Mouse (Mus musculus) T-helper 1 cell (primary cell): ENCODE data around the gene Slc51a.
"Not testable (repeated sequence)": the region's sequence is repeated elsewhere in the genome, so short reads cannot be mapped to it uniquely, and the experiment has no call there.

Source experiments
- in situ Hi-C: fragments of 300-600 bp; cut with MboI, MseI; formaldehyde crosslinking; loops from one replicate; pipeline ENCODE4 v1.15.1; 2025; ENCODE audit warnings: high pct_unique_total_duplicates

Slc51a gene

DNA sequence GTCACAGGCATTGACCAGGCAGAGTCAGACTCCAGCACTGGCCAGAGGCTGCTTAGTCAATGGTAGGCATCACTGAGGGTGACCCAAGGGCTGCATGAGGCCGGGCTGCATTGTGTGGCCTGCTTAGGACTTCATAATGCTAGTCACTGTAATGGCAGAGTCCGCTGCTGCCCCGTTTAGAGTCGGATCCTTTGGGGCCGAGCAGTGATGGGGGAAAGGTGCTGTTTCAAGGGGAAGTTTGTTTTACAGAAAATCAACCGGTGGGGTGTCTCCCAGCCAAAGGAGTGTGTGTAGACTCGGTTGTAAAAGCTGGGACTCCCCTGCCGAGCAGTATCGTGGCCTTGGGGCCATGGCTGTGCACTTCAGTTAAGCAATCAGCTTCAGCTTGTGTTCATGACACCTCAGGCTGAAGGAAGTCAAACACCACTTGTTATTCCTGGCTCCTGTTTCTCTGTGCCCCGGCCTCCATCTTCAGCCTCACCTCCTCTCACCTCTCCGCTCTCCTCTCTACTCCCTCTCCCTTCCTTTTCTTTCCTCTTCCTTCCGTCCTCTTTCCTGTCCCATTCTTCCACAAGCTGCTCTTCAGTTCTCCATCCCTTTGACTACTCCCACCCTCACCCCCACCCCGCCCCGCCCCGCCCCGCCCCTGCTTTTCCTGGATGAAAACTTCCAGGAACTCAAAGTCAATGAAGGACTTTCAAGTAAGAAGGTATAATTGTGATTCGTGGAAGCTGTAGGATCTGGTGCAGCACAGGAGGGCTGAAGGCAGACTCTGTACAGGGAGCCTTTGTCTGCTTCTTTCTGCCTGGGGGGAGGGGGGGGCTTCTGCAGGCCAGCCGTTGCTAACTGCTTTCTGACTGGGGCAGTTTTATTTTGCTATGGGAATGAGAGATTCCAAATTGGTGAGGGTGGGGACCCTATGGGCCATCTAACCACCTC is 23.0 kb upstream of the Slc51a start:
- in situ Hi-C loops, result loop anchor here (5.0 kb wide), 2 partner anchors 97 to 167 kb away; partner anchors contain the start of gene Tfrc

DNA sequence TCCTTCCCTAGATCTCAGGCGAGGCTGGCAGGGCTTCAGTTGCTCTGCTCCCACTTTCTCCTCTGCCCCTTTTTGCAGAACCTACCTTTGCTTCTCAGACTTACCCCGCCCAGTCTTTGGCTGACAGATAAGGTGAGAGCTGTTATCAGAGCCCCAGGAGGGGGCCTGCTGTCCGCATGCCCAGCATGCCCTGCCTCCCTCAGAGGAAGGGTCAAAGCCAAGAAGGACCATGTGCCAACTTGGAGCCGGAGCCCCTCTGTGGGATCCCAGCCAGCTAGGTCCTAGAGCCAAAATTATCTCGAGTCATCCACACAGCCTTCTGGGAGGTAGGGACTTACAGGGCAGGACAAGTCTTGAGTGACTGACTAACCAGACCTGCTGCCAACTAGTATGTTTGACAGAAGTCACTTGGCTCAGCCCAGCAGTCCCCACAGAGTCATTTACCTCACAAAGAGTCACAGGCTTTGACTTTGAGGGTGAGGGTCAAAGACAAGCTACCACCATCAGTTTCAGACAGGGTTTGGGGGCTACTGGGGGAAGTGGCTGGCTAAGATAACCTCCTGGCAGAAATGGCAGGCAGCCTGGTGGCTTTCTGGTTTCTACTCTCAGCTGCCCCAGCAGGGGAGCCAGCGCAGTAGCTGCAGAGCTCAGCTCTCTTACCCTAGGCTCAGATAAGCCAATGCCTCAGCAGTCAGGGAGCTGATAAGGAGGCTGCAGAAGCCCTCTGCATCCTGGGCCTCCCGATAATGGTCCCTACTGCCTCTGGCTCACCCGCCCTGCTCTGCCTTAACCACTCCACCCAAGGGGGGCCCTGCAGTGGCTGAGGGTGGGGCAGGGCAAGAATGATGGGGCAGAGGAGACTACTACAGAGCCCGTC is 21.6 kb upstream of the Slc51a start:
- in situ Hi-C loops, result no loop called here

DNA sequence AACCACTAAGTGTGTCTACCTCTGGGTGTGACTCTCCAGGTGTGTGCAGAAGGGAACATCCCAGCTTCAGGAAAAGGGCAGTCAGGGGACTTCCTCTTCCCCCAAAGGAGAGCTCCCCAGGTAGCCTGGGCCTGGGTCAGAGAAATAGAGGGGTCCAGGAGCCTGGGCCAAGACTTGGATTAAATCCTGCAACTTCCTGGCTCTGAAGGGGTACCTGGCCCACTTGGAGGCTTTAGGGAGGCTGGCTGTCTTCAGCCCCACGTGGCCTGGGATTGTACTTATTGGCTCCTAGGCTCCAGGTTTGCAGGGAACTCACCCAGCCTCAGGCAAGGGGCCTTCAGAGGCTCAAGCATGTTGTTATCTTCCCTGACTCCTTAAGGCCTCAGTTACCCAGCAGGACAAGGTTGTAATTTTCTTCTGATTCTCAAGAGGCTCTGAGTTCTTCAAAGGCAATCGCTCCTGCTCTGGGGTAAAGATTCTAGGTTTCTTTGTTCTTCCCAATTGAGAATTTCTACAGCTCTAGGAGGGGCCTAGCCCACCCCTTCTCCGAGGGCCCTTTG is 20.9 kb upstream of the Slc51a start:
- in situ Hi-C loops, result no loop called here

DNA sequence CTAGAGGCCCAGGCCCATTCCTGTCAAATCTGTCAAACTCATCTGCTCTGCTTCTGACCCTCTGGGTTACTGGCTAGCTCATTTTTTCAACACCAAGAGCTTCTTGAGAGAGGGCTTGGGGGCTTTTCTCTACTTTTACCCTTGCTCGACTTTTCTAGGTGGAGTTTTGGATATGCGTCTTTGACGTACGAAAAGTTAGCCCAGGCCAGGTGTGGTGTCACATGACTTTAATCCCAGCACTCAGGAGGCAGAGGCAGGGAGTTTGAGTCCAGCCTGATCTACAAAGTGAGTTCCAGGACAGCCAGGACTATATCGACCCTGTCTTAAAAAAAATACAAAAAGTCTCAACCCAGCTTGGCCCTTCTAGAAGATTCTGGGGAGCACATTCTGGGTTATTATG is 20.4 kb upstream of the Slc51a start:
- in situ Hi-C loops, result no loop called here

DNA sequence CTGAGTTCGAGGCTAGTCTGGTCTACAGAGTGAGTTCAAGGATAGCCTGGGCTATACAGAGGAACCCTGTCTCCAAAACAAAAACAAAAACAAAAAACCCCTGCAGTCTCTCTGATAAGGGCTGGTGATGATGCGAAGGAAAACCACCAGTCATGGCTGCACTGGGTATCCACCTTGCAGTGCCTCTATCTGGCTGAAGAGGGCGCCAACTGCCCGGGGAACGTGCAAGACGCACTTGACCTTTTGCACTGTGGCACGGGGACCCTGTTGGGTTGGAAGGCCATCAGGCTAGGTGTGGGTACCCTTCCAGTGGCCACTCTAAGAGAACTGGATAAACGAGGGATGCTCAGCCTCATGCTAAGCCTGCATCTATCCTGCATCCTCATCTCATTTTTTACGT is 19.7 kb upstream of the Slc51a start:
- in situ Hi-C loops, result no loop called here

DNA sequence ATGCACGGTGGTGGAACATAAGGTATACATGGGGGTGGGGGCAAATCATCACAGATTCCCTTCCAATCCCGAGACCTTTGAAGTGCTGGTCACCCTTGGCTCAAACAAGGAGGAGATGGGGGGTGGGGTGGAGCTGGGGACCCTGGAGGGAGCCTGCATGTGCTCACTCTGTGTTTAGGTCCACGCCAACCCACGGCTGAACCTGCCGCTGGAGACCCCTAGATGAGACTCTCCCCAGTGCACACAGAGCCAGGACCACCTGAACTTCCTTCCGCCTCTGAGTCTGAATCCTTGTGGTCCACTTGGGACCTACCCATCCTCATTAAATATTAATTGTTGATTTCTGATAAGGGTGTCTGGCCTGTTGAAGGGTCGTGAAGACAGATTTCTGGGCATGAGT is 19.2 kb upstream of the Slc51a start:
- in situ Hi-C loops, result no loop called here

DNA sequence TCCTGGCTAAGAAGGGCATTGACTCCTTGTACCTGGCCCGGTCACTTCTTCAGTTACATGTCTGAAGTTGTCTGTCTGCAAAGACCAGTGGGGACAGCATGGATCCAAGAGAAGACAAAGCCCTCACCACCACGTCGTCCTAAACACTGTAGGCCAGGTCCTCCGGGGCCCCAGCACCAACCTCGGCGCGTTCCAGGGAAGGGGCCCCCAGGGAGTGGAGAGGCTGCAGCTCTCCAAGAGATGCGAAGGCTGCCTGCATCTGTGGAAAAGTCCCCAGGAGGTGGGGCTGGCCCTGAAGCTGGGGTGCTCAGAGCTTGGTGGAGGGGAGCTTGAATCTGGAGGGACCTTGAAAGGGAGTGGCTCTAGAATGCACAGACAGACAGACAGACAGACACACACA is 18.6 kb upstream of the Slc51a start:
- in situ Hi-C loops, result no loop called here

DNA sequence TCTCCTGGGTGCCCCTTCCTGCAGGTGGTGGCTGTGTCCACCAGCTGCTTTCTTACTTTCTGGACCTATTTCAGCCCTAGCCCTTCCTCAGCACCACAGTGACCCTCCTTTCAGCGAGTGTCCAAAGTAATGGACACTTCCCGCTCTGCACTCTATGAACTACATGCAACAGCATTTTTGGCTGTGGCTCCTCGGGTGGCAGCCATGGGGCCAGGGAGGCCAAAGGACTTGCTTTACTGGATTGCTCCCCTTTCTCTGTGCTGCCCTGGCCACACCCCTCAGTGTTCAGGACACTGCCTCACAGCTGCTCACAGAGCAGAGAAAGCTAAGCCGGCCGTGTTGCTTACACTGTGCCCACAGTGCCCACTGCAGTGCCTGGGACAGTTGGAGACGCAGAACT is 16.0 kb upstream of the Slc51a start:
- in situ Hi-C loops, result no loop called here

DNA sequence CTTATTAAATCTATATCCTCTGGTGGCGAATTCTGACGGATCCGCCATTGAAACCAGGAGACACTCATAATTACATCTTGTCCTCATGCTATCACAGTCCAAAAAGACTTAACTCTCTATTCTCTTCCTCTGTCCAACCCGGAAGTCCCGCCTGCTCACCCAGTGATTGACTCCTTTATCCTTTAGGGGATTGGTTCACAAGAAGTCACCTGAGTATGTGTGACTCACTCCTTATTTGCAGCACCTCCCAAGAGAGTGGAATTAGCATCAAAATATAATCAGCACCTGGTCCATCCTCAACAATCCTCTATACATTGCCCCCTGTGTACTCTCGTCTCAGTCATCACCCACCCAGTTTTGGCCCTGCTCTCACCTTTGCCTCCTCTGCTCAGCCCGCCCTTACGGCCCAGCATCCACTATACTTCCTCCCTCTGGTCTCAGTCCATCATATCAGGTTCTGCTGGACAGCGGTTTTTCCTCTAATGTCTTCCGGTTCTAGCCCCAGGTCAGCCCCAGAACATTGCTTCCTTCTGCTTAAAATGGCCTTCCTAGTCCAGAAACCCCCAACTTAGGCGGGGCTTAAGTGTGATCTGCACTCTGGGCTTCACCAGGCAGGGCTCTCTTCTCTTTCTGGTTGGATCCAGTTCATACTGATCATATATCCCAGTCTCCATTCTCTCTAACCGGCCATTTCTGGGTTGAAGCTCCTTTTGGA is 15.1 kb upstream of the Slc51a start:
- in situ Hi-C loops, result no loop called here

DNA sequence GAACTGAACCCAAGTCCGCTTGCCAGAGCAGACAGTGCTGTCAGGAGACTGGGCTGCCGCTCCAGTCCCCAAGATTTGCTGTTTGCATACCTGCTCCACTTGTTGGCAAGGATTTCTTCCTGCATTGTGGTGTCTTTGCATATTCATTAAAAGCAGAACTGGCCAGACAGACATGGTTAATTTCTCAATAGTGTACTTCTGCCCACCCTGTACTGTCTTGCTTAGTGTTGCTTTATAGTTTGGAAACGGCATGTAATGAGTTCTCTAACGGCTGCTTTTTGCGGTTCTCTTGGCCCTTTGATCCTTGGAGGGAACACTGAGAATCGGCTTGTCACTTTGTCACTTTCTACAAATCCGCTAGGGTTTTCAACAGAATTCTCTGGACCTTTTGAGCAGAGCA is 13.8 kb upstream of the Slc51a start:
- in situ Hi-C loops, result no loop called here

DNA sequence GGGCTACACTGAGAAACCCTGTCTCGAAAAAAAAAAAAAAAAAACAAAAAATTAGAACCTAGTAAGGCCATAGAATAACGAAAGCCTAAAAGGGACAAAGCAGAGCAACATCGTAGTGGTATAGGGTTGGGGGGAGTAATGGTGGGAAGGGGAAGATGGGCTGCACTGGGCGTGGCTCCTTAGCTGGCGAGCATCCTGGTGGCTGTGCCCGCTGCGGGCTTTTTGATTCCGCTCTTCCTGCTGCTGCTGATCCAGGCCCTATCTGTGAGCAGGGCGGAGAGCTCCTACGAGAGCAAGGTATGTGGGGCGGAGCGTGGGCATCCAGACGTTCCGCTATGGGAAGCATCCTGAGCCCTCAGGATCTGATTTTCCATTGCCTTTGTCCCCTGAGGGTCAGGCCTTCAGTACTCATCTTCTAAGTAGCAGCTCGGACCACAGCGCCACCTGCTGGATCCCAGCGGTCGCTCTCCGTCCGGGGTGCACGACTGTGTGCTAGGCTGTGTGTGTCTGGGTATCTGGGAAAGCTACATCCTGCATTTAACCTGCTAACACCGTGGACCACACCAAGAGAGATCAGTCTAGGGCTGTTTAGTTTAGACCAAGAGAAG is 11.9 kb upstream of the Slc51a start:
- in situ Hi-C loops, result no loop called here

DNA sequence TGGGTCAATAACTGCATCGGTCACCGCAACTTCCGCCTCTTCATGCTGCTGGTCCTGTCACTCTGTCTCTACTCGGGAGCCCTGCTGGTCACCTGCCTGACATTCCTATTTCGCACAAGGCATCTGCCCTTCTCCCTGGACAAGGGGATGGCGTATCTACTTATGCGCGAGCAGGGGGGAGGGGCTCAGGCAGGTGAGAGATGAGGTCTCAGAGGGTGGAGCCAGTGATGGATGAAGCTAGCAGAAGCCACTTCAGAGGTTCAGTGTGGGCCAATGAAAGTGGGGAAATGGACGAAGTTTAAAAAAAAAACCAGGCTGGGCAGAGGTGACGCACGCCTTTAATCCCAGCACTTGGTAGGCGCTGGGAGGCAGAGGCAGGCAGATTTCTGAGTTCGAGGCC is 11.3 kb upstream of the Slc51a start:
- in situ Hi-C loops, result no loop called here

DNA sequence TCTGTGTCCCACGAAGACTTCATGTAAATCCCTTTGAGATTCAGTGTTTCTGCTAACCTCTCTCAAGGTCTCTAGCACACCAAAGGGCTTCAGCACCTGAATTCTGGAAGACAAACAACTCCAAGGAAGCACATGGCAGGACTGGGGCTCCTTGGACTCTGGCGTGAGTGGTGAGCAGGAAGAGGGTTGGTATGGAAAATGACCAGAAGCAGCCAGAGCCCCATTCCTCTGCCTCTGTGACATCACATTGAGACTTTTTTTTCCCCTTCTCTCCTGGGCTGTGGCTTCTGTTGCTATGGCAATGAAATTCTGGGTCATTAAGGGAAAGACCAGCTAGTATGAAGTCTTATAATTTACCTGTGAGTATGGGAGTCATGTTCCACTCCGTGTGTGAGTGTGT is 8.3 kb upstream of the Slc51a start, which contains the start of gene Zdhhc19:
Gene Zdhhc19, plus strand, starts transcription at position 301 of the 400 bp plus-strand sequence.
- in situ Hi-C loops, result no loop called here

DNA sequence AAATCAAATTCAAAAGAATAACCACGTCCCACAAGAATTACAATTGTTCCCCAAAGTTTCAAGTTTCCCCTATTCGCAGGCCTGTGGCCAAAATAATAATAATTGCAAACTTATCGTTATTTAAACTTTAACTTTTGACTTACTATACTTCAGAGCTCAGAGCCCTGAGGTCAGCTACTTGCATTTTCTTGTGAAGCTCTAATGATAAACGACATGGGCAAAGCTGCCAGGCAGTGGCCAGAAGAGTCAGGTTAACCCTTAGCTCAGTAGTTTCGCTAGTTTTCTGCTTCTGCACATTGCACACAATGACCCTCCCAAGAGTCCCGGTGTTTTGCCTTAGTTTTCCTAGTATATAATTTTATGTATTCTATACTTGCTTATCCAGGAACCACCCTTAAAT is 6.7 kb upstream of the Slc51a start:
- in situ Hi-C loops, result not testable (repeated sequence)

DNA sequence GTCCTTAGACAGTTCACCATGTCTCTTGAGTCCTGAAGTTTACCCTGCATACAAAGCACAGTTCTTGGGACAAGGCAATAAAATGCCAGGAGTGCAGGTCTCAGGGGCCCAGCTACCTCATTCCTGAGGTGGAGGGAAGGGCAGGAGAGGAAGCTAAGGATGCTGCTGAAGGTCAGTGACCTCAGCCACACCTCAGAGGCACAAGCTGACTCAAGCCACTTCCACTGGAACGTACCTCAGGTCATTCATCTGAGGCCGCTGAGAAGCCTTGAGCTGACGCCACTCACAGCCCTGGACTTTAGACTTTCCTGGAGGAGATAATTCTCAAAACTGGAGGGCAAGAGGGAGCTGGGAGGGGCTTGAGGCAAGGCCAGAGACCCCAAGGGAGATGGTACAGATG is 1.3 kb upstream of the Slc51a start:
- in situ Hi-C loops, result no loop called here

DNA sequence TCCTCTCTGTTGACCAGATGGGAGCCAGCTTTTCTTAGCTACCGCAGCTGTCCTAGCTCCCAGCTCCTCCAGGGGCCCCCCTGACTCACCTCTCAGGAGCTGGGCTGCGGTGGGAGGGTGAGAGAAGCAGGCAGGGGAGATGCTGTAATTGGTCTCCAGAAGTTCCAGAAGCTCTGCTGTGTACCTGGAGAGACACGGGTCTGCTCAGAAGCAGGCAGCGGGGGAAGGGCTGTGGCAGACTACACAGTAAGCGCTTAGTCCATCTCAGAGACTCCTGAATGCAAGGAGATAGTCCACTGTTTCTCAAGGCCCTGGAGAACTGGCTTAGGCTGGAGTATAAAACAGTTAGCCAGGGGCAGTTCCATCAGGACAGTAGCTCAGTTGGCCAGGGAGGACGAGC is 1.6 kb downstream of the Slc51a start:
- in situ Hi-C loops, result no loop called here

DNA sequence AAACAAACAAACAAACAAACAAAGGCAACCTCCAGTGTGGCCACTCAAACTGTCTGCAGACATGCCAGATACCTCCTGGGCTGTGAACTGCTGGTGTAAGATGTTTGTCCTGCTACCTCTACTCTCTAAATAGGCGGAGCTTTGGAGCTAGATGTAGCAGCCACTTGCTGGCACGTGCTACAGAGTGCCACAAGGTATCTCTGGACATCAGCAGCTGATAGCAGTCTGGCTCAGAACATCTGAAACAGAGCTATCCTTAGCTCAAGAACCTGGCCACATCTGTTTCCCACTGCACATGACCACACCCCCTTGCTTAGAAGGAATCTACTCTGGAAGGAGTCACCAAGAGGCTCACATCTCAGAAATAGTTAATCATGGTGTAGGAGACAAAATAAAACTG is 2.5 kb downstream of the Slc51a start:
- in situ Hi-C loops, result no loop called here

DNA sequence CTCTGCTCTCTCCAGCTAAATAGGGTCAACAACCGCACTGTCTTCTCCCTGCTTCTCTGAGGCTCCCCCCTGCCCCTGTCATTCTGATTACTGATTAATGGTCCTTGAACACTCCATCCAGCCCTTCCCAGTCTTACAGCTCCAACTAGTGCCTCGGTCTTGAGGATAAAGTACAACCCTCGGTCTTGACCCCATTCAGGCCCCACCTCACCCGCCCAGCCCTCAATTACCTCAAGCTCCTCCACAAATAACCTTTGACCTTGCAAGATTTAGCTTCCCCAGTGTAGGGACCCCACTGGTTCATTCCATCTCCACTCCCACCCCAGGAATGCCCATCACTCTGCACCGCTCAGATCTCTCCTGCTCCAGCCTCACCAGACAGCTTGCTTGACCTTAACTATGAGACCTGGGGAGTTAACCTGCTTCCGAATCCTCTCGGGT is 3.2 kb downstream of the Slc51a start:
- in situ Hi-C loops, result no loop called here

DNA sequence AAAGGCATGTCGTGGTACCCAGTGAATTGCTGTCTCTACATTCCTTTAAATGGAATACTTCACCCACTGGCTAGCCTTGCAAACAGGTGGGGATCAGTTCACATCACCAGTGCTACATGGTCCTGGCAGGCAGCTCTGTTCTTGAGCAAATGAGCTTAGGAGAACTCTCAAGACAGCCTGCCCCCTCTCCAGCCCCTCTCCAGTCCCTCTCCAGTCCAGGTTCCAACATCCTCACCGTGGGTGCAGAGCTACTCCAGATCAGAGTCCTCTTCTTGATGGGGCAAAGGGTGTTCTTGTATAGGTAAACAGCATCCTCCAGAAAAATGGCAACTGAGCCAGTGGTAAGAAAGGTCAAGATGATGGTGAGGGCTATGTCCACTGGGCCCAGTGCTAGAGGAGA is 8.3 kb downstream of the Slc51a start:
- in situ Hi-C loops, result no loop called here

DNA sequence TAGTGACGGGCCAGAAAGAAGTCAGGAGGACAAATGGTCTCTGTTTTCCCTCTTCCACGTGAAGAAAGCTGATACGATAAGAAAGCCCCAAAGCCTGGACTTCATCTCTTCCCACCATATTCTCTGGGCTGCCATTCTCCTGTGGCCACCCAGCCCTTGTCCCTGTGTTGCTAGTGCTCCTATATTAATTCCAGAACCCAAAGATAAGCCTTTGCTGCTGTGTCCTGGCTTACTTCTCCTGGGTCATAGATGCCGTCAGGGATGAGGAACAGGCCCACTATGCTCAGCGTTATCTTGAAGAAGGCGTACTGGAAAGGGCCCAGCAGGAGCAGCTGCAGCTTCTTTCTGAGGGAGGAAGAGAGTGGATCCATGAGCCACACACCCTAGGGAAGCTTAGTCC is 10.4 kb downstream of the Slc51a start:
- in situ Hi-C loops, result no loop called here
